ENCODE assay signal across 16 mouse cellular contexts in the genomic region with DNA sequence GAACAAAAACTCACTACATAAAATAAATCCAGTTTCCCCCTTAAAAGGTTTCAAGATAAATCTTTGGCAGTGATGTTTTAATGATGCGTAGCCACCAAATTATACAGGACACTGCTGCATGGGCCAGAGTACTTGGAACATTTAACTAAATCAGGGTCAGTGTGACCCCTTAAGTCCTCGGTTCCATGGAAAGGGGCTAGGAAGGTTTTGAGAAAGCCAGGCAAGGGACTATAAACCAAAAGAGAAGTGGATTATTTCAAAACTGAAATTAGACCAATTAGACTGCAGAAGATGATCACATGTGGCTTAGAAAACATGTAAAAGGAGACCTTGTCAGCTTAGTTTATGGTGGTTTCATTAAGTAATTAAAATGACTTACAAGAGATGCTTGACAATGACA.
"Had no signal": no experiment of that assay in that cellular context is flagged by ENCODE, and none has a peak within 500 bp of the region (broad histone marks: within the 10 kb centered on the region; RNA-seq: fewer than 3 reads in every experiment).

No protein-coding gene starts in this region.

- H3K4me1 ChIP-seq: neural tube, embryonic 13.5 days; neural tube, embryonic 15.5 days; stomach, embryonic 15.5 days had no signal

- DNase-seq: retina, postnatal 1 day; right cerebral cortex, adult 18-20 months; right cerebral cortex, postnatal 14 days; right cerebral cortex, postnatal 25 days; right cerebral cortex, postnatal 4 days; spleen, adult 18-20 months; thymus, adult 18-20 months; thymus, adult 2 months; thymus, postnatal 14 days; thymus, postnatal 25 days; thymus, postnatal 36 days; thymus, postnatal 4 days had no signal

- H3K4me3 ChIP-seq: neural tube, embryonic 13.5 days; neural tube, embryonic 15.5 days; stomach, embryonic 15.5 days had no signal

- H3K27me3 ChIP-seq: neural tube, embryonic 13.5 days; neural tube, embryonic 15.5 days; stomach, embryonic 15.5 days had no signal

- H3K9ac ChIP-seq: neural tube, embryonic 13.5 days; neural tube, embryonic 15.5 days; stomach, embryonic 15.5 days had no signal

- H3K9me3 ChIP-seq: neural tube, embryonic 13.5 days; neural tube, embryonic 15.5 days; stomach, embryonic 15.5 days had no signal

- H3K36me3 ChIP-seq: neural tube, embryonic 13.5 days; neural tube, embryonic 15.5 days; stomach, embryonic 15.5 days had no signal

- H3K27ac ChIP-seq: neural tube, embryonic 13.5 days; neural tube, embryonic 15.5 days; stomach, embryonic 15.5 days; stomach, postnatal 0 days had no signal

- H3K4me2 ChIP-seq: neural tube, embryonic 13.5 days; neural tube, embryonic 15.5 days; stomach, embryonic 15.5 days had no signal
